Mouse (Mus musculus) frontal cortex, postnatal 25 days (tissue): ENCODE results near the gene Smpd3.
"Not testable (repeated sequence)": the region's sequence is repeated elsewhere in the genome, so short reads cannot be mapped to it uniquely, and the experiment has no call there.

Experiments used
- DNase-seq, 2 experiments: peaks; one replicate each; pipeline ENCODE4 v3.0.0; 2022; ENCODE audit warnings: low spot score in 2 of 2

The Smpd3 gene

GRCm38 (mm10) chr8:106321434-106321833 is 16.4 kb downstream of the Smpd3 start:
- DNase-seq: no peak

- no peak for DNase-seq
Observed at GRCm38 (mm10) chr8:106320002-106320401, 17.8 kb downstream of the Smpd3 start.

- DNase-seq: no peak
Observed at GRCm38 (mm10) chr8:106317091-106317490, 20.7 kb downstream of the Smpd3 start.

- no peak for DNase-seq
Observed at GRCm38 (mm10) chr8:106316506-106316905, 21.3 kb downstream of the Smpd3 start.

- no peak for DNase-seq
Observed at GRCm38 (mm10) chr8:106315402-106316187, 22.2 kb downstream of the Smpd3 start.

DNA sequence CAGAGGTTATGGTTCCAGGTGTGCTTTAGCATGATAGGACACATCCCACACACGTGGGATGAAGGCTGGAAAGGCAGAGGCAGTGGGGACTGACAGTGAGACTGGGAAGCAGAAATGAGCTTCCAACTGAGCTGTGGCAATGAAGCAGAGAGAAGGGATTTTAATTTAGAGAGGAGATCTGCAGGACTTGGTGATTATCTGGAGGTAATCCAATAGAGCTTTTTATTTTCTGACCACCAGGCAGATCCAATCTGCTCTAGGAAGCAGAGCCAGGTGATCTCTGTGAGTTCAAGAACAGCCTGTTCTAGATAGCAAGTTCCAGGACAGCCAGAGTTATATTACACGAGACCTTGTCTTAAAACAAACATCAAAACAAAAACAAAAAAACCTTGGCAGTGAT is 24.0 kb downstream of the Smpd3 start:
- no peak for DNase-seq

DNA sequence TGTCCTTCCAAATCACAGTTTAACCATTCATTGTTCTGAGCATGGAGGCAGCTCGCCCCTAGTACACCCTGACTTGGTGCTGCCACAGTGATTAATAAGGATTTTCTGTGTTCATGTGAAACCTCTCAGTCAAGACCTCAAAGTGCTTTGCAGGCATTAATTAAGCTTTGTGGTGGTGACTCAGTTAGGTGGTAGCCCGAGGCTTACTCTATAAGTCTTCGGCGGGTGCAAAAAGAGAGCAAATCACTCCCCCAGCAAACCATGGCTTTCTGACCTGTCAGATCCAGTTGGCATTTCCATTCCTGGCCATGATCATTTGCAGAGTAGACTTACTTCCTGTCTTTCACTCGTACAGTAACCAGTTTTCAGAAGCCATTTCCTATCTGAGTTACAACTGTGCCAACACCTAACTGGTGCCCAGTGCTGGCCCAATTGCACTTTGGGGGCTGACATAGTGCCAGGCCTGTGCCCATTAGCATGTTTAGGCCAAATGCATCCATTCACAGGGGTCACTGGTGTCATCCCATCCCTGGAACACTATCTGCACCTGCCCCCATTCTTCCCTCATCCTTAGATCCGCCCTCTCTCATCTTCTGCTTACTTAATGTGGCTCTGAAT is 24.6 kb downstream of the Smpd3 start:
- no peak for DNase-seq

GRCm38 (mm10) chr8:106311967-106312366 is 25.8 kb downstream of the Smpd3 start:
- no peak for DNase-seq

DNA sequence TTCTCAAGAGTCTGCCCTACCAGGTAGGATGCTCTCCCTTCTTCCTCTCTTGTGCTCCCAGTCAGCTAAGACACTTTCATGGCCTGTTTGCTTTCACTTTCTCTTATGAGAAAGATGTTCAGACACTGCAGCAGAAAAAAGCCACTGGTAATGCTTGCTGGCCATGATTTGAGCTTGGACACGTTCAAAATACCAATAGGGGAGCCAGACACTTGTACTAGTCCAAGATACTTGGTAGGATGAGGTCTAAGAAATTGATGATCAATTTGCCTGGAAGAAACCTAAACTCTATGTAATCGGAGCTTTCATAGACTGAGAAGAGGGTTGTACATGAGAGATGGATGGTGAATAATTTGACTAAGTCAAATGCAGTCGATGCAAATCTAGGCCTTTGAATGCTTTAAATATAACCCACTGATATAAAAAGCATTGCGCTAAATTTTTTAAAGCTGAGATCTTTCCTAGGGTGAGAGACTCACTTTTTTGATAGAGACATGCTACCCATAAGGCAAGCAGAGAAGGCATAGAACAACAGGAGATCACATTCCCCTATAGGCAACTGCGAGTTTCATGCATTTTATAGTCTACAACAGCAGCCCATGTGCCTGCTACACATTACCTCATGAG is 27.6 kb downstream of the Smpd3 start:
- DNase-seq: no peak

DNA sequence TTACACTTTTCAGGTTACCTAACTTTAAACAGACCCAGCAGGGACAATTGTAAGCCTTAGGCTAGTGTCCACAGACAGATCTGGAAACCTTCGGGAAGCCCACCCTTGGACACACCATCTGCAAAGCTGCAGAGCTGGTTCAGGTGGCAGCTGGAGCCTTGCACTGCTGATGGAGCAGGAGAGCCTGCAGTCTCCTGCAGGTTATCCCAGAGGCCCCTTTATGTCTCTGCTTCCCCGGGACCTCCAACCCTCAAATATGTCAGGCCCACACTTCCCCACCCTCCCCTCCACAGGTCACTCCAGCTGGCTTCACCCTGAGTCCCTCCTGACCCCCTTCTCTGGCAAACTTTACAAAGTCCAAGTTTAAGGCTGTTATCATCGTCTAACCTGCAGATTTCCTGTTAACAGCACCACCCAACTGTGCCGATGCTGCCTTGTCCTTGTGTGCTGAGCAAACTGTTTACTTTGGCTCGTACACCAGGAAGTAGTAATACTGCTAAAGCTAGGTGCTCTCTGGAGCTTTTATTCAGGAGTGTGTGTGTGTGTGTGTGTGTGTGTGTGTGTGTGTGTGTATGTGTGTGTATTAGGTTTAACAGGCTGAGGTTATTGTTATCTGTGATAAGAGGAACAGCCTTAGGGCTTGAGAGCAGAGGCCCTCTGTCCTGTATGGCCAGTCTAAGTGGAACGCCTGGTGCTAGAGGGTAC is 29.6 kb downstream of the Smpd3 start:
- DNase-seq: not testable (repeated sequence)

DNA sequence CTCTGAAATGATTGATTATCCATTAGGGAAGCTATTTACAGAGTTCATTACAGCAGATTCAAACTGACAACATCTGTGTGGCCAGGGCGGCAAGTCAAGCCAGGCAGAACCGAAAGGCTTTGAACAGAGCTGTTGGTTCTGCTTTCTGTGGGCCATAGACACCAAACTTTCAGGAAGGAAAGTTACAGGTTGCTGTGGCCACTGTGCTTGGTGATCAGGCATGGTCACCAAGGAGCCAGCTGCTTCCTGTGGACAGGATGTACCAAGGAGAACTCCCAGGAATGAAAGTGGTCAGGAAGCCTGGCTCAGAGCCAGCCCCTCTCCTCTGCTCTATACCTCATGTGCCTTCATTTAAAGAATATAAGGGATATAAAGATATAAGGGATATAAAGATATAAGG is 30.2 kb downstream of the Smpd3 start:
- no peak for DNase-seq

DNA sequence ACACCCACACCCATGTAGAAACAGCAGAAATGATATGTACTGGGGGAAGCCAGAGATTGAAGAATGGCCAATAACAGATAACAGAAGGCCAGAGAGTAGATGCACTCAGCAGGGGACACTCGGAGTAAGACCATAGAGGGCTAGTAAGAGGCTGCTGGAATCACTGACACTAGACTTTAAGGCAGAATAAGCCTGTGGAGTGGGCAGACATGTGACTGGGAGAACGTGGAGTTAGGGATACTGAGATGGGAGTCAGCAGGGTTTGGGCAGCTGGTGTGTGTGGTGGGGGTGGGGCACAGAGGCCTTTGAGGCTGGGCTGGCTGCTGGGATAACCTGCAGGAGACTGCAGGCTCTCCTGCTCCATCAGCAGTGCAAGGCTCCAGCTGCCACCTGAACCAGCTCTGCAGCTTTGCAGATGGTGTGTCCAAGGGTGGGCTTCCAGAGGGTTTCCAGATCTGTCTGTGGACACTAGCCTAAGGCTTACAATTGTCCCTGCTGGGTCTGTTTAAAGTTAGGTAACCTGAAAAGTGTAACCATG is 31.0 kb downstream of the Smpd3 start:
- DNase-seq: not testable (repeated sequence)

DNA sequence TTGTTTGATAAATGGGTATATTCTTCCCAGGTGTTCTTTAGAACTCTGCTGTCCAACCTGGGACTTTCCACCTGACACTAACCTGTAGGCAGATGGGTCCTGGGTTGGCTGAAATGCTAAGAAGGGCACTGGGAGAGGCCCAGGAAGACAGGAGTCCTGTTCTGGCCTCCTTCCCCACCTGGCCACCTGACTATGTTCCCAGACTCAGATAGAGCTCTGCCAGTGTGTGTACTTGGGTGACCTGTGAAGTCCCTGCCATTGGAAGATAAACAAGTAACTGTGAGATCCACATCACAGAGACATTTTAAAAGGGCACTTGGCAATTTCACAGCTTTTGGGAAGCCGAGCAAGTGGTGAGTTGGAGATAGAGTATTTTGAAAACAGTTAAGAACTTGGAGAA is 31.7 kb downstream of the Smpd3 start:
- no peak for DNase-seq

GRCm38 (mm10) chr8:106305301-106305700 is 32.5 kb downstream of the Smpd3 start:
- DNase-seq: no peak

DNA sequence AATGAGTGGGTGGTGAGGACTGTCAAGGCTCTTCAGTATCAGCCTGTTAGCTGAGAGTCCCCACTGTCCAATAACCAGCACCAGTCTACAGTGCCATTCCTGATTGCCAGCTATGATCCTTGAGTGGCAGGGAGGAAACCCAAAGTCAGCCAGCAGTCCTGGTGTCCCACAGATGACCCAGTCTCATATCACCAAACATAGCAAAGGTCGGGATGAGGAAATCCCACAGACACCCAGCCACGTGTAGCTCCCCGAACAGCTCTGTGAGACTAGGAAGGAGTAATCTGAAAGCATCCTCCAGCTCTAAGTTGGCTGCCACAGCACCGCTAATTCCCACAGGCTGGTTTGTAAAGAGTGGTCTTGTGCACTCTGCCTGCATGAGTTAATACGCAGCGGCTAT is 33.5 kb downstream of the Smpd3 start:
- DNase-seq: no peak

DNA sequence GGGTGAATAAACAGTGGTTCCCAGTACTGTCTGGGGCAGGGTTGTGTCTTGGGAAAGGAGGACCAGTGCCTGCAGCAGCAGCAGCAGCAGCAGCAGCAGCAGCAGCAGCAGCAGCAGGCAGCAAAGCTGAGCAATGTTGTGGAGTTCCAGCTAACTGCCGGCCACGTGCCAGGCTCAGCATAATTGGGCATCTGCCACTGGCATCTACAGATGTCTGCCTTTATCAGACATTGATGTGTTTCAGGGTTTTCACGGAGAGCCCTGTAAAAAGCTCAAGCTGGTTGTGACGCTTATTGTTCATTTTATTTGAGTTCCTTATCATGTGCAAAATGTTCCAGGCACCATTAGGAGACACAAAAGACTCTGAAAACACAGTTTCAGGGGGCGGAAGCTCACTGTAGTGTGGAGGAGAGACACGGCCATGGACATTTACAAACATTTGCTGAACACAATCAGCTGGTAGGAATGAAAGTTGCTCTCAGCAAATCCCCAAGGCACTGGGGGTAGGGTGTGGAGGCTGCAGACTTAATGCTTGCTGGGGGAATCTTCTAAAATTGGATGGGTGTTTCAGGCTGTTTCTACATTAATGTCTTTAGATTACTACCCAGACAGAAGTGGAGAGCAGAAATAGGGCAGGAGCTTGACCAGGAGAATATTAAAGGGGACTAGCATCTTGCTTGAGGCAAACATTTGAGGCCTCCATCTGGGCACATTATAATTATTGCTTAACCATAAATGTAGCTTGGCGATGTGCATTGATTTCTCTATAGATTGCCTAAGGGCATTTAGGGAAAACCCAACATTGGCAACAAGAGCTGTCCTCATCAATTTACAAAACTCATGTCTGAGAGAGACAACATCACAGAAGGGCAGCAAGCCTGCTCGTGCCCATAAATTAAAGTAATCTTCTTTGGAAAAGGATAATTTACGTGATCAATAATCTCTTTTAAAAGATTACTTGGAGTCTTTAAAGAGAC is 36.8 kb downstream of the Smpd3 start:
- peak; percentile 29 to 31 for DNase-seq

- DNase-seq: no peak
Observed at GRCm38 (mm10) chr8:106299686-106300085, 38.1 kb downstream of the Smpd3 start.

DNA sequence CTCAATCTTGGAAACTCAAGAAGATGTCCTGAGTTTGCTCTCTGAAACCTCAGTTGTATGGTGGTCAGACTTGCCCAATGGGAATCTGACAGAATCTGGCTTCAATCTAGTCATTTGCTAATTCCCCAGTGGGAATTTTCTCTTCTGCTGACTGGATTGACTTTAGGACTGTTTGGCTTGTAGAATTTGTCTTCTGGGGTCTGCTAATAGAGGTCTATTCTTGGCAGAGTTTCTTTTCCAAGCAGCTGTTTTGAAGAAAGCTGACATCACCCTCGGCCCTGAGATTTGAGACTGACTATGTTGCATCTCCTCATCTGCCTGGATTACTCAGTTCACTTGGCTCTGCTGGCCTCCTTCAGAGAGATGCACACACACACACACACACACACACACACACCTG is 38.9 kb downstream of the Smpd3 start:
- DNase-seq: no peak

DNA sequence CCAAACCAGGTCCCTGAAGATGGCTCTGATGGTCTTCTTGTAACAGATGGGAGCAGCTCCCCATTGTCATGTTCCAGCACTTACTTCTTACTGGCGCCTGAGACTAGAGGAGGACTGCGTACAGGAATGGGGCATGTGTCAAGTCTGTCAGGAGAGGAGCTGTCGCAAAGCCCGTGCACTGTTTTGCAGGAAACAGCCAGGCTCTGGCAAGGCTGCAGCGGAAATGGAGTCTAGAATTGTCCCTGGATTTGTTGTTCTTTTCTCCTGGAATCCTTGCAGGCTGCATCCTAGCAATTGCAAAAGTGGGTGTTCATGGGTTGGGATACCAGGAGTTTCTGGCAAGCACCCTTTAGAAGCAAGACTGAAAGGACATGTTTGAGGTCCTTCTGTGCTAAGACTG is 39.5 kb downstream of the Smpd3 start:
- DNase-seq: no peak

DNA sequence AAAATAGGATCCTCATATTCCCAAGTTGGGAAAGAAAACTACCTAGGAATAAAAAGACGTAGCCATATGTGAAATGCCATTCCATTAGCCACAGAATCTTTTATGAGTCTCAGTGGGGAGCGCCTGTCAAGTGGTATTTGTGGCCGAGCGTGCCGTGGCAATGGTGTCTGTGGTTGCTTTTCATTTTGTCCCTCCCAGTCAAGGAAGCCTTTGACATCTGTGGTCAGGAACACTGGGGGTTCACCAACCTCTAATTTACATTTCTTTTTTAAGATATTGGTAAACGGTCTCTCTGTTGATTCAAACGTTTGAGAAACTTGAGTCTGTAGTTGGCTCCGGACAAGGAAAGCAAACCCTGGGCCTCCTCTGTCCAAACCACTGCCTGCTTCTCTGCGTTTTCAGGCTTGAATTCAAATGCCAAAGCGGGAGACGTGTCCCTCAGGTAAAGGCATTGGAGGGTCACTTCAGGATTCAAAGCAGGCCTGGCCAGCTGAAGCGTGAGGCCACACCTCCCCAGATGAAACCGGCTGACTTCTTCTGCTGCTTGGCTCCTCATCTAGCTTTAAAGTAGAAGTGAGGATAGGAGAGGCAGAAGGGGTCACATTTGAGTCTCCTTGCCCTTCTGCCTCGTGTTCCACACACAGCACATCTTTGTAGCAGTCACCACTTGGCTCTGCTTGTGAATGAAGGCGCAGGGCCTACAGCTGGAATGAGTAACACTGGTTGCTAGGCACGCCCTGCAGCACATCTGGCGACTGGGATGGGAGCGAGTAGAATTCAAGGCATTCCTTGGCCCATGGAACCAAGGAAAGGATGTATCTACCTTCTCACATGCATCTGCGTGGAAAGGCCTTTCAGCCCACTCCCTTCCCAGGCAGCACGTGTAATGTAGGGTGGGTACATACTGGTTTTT is 45.0 kb downstream of the Smpd3 start:
- no peak for DNase-seq
